Mouse (Mus musculus): Measurements from ENCODE around the gene Gstp2.

DNA sequence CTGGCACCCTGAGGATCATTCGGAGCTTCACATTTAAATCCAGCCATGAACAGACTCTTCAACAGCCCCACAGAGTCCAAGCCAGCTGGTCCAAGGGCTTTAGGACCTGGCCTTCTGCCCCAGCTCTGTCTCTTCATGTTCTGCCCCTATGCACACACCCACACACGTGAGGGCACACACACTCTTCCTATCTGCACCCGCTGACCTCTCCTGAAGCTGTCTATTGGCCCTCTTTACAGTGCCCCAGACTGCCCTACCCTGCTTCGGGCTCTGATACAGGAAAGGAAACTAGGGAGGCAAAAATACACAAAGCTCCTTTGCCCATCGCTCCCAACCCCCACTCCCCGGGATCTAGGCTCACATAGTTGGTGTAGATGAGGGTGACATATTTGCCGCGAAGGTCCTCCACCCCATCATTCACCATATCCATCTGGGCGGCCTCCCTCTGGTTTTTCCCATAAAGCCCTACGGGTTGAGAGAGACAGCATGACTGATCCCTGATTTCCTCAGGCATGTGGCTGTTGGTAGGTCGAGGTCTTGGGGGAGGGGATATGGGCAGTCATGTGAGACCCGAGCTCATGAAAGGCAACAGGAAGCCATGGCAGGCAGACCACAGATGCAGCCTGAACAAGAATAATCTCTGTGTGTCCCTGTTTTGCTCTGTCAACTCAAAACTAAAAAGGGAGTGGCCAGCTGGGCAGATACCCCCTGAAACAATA lies 9.3 kb downstream of the Gstp2 start:
- no peak for TF ChIP-seq POLR2A (IDR thresholded peaks at IDR 0.05; ENCODE audit: low read depth, low read length)
- TF ChIP-seq CTCF (IDR thresholded peaks at IDR 0.05; ENCODE audit: extremely low read depth, insufficient read depth, insufficient read length, insufficient replicate concordance), result no peak
